Mouse (Mus musculus) frontal cortex, adult 2 months (tissue): ENCODE data around the gene Tulp4. TPM values are rescaled to one million over a fixed set of nuclear protein-coding genes. Genes with fewer than 3 reads are reported as not detected.

ENCODE experiments used
- DNase-seq, 2 experiments: peaks; one replicate each; pipeline ENCODE4 v3.0.0; 2022; ENCODE audit warnings: low spot score in 1 of 2; ENCODE audit errors: extremely low spot score in 1 of 2
- polyA plus RNA-seq: library from polyadenylated mRNA; depleted of rRNA; stranded (reverse); fragments of >200 nt; gene quantifications from 2 replicates; pipeline ENCODE4 v1.2.3, GENCODE M21; 2012

The Tulp4 gene
- polyA plus RNA-seq, 1 experiment, result 83.5 TPM

- DNase-seq, result no peak
Measured at GRCm38 (mm10) chr17:6118861-6119260, 12.6 kb downstream of the Tulp4 start.

GRCm38 (mm10) chr17:6123776-6124175 is 17.5 kb downstream of the Tulp4 start:
- no peak for DNase-seq

- no peak for DNase-seq
Measured at GRCm38 (mm10) chr17:6125441-6125840, 19.2 kb downstream of the Tulp4 start.

GRCm38 (mm10) chr17:6128039-6128438 is 21.8 kb downstream of the Tulp4 start:
- DNase-seq, result no peak

- DNase-seq, result no peak
Measured at GRCm38 (mm10) chr17:6129361-6129760, 23.1 kb downstream of the Tulp4 start.

- DNase-seq, result no peak
Measured at GRCm38 (mm10) chr17:6131083-6131482, 24.8 kb downstream of the Tulp4 start.

- DNase-seq, result no peak
Measured at GRCm38 (mm10) chr17:6140875-6141274, 34.6 kb downstream of the Tulp4 start.

- no peak for DNase-seq
Measured at GRCm38 (mm10) chr17:6141344-6141743, 35.1 kb downstream of the Tulp4 start.

GRCm38 (mm10) chr17:6145244-6145643 is 39.0 kb downstream of the Tulp4 start:
- DNase-seq, result no peak

GRCm38 (mm10) chr17:6152941-6153340 is 46.7 kb downstream of the Tulp4 start:
- DNase-seq, result no peak

- DNase-seq, result no peak
Measured at GRCm38 (mm10) chr17:6153581-6153980, 47.3 kb downstream of the Tulp4 start.

- DNase-seq, result no peak
Measured at GRCm38 (mm10) chr17:6154366-6154765, 48.1 kb downstream of the Tulp4 start.

- no peak for DNase-seq
Measured at GRCm38 (mm10) chr17:6160495-6160894, 54.3 kb downstream of the Tulp4 start.

- no peak for DNase-seq
Measured at GRCm38 (mm10) chr17:6161916-6162315, 55.7 kb downstream of the Tulp4 start.

- no peak for DNase-seq
Measured at GRCm38 (mm10) chr17:6162761-6163160, 56.5 kb downstream of the Tulp4 start.

- DNase-seq, result no peak
Measured at GRCm38 (mm10) chr17:6164911-6165310, 58.7 kb downstream of the Tulp4 start.

- DNase-seq, result no peak
Measured at GRCm38 (mm10) chr17:6172440-6172839, 66.2 kb downstream of the Tulp4 start.

GRCm38 (mm10) chr17:6172926-6173690 is 66.9 kb downstream of the Tulp4 start:
- DNase-seq, result peak in 1 of 2 experiments; percentile 39

- no peak for DNase-seq
Measured at GRCm38 (mm10) chr17:6174574-6174973, 68.3 kb downstream of the Tulp4 start.

- DNase-seq, result no peak
Measured at GRCm38 (mm10) chr17:6178564-6179267, 72.5 kb downstream of the Tulp4 start.

GRCm38 (mm10) chr17:6179389-6179788 is 73.2 kb downstream of the Tulp4 start:
- no peak for DNase-seq

GRCm38 (mm10) chr17:6180421-6180820 is 74.2 kb downstream of the Tulp4 start:
- peak in 1 of 2 experiments; percentile 45 for DNase-seq
